Mouse (Mus musculus) left cerebral cortex, adult 18-20 months (tissue): Measurements from ENCODE around the gene Sh3bp5. TPM values are rescaled to one million over a fixed set of nuclear protein-coding genes. Genes with fewer than 3 reads are reported as not detected.

Source experiments
- DNase-seq, 2 experiments: peaks; one replicate each; pipeline ENCODE4 v3.0.0; 2021 to 2022; ENCODE audit warnings: low spot score in 2 of 2, mixed read lengths in 1 of 2
- total RNA-seq, 2 experiments: library from RNA; stranded (reverse); gene quantifications; 2 replicates each; pipeline ENCODE4 v1.2.3; 2021

Sh3bp5 gene
- total RNA-seq, 2 experiments from 2014 or later: 61.4 to 68.3 TPM

GRCm38 (mm10) chr14:31313192-31313591 is 122.7 kb downstream of the Sh3bp5 start:
- no peak for DNase-seq

Other genes with a start within 250 kb of the Sh3bp5 start
- gene Tnnc1, start 227.8 kb downstream of the Sh3bp5 start, total RNA-seq: 10 to 100 TPM; 18.8 to 20.1 TPM
- gene Nisch, start 219.1 kb downstream of the Sh3bp5 start, total RNA-seq: 100 to 1,000 TPM; 359 to 363 TPM
- gene Sema3g, start 218.2 kb downstream of the Sh3bp5 start, total RNA-seq: 1 to 10 TPM; 4.7 to 5.3 TPM
- gene Phf7, start 184.8 kb downstream of the Sh3bp5 start, total RNA-seq: 1 to 10 TPM; 3.2 to 4.1 TPM
- 100 to 1,000 TPM; 145 TPM for gene Bap1, start 184.6 kb downstream of the Sh3bp5 start, total RNA-seq
- 1 to 10 TPM; 4.9 to 5.1 TPM for gene Dnah1, start 112.2 kb downstream of the Sh3bp5 start, total RNA-seq
- 10 to 100 TPM; 37.5 to 40.8 TPM for gene Capn7, start 99.4 kb downstream of the Sh3bp5 start, total RNA-seq
- 10 to 100 TPM; 14.2 to 16.2 TPM for gene Eaf1, start 58.3 kb upstream of the Sh3bp5 start, total RNA-seq
- gene Mettl6, start 59.0 kb upstream of the Sh3bp5 start, total RNA-seq: 10 to 100 TPM; 35.3 to 41.7 TPM
- gene Colq, start 155.3 kb upstream of the Sh3bp5 start, total RNA-seq: under 1 TPM; 0.35 to 0.74 TPM
- under 1 TPM in 1 of 2 experiments, not detected in 1; 0.66 TPM for gene Gm49387, start 204.8 kb upstream of the Sh3bp5 start, total RNA-seq
- gene Btd, start 204.9 kb upstream of the Sh3bp5 start, total RNA-seq: 1 to 10 TPM; 7.1 to 8.7 TPM
- gene Hacl1, start 205.2 kb upstream of the Sh3bp5 start, total RNA-seq: 1 to 10 TPM; 4.5 to 8.7 TPM